Mouse (Mus musculus) small intestine, adult 2 months (tissue): Measurements from ENCODE around the gene Itsn2.

Experiments used
- CTCF ChIP-seq: fragments of 200-500 bp; IDR thresholded peaks from 2 replicates; pipeline ENCODE4 v1.5.1; 2012; ENCODE audit warnings: low read depth, mild to moderate bottlenecking, control low read depth, inconsistent platforms, low read length, moderate library complexity, mixed read lengths; ENCODE audit not compliant: insufficient replicate concordance, insufficient read length; ENCODE audit errors: extremely low read depth
- POLR2A ChIP-seq: fragments of 200-500 bp; IDR thresholded peaks from 2 replicates; pipeline ENCODE4 v1.6.1; 2012; ENCODE audit warnings: low read depth, mild to moderate bottlenecking, control low read depth, inconsistent platforms, low read length, moderate library complexity

DNA sequence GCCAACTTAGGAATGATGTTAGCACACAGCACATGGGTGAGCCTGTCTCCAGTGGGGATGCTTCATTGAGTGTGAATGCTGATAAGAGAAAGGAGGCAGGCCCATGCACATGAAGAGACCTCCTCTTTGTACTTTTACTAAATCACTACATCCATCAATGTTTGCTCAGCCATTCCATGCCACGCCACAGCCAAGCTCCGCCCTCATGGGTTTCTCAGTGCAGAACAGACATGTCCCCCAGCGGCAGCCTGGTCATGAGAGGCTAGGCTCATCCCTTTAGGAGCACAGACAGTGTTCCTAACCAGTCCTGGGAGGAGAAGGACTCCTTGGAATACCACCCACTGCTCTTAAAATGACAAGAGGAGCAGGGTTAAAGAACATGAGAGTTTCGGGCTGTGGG, 139.2 kb downstream of the Itsn2 start:
- TF ChIP-seq CTCF, result no peak
- no peak for TF ChIP-seq POLR2A
